Mouse (Mus musculus): Measurements from ENCODE around the gene Jak3. TPM values are rescaled to one million over a fixed set of nuclear protein-coding genes. Genes with fewer than 3 reads are reported as not detected.

Jak3 gene
- 9.1 and 9.6 TPM in 2 replicates for polyA plus RNA-seq (2015; fragmentation: Nextera tagmentation; extraction: Ambion mirVana)

GRCm38 (mm10) chr8:71676020-71676741 is at the start of gene Jak3:
Gene Jak3 (plus strand): TSS chr8:71676296.
- Histone ChIP-seq H3K9ac (peak within 1 kb of the TSS; percentile 58), H3K4me2 (peak within 1 kb of the TSS; percentile 81)
- WGBS: 2% methylated on average over 40 of the region's 40 CpGs

GRCm38 (mm10) chr8:71626753-71627152 is 49.3 kb upstream of the Jak3 start:
- Histone ChIP-seq H3K4me3 (replicated peaks) (no peak overlapping the region), H3K9me3 (no peaks in the 10 kb centered on the region), H3K36me3 (peaks cover 35% of the 10 kb centered on the region), H3K4me2 (no peak overlapping the region), H3K27ac (no peak overlapping the region), H3K4me1 (peaks cover 32% of the 10 kb centered on the region), H3K9ac (no peak overlapping the region), H3K27me3 (replicated peaks) (peaks cover 10% of the 10 kb centered on the region)
- WGBS: 79% methylated on average over 9 of the region's 9 CpGs
- ATAC-seq (ENCODE audit: insufficient read depth, low FRiP score, low read depth): no peak

More at GRCm38 (mm10) chr8:71676020-71676741, at the start of gene Jak3:
- peaks cover 30% of the 10 kb centered on the region for H3K27me3 ChIP-seq (replicated peaks)
- H3K4me3 ChIP-seq (replicated peaks): peak within 1 kb of the TSS; percentile 74
- peak; percentile 36 for ATAC-seq (ENCODE audit: insufficient read depth, low FRiP score, low read depth)
- no peaks in the 10 kb centered on the region for H3K9me3 ChIP-seq
- peak within 1 kb of the TSS; percentile 92 for H3K27ac ChIP-seq
- no peaks in the 10 kb centered on the region for H3K36me3 ChIP-seq
- peaks cover 13% of the 10 kb centered on the region for H3K4me1 ChIP-seq

GRCm38 (mm10) chr8:71627265-71628099 is 48.6 kb upstream of the Jak3 start:
- peaks cover 10% of the 10 kb centered on the region for H3K27me3 ChIP-seq (replicated peaks)
- peak overlapping the region; percentile 84 for H3K27ac ChIP-seq
- H3K36me3 ChIP-seq: peaks cover 28% of the 10 kb centered on the region
- H3K4me1 ChIP-seq: peaks cover 32% of the 10 kb centered on the region
- WGBS: 40% methylated on average over 9 of the region's 9 CpGs
- H3K4me2 ChIP-seq: no peak overlapping the region
- no peak for ATAC-seq (ENCODE audit: insufficient read depth, low FRiP score, low read depth)
- H3K4me3 ChIP-seq (replicated peaks): no peak overlapping the region
- no peak overlapping the region for H3K9ac ChIP-seq
- no peaks in the 10 kb centered on the region for H3K9me3 ChIP-seq

- Histone ChIP-seq H3K9ac (peak overlapping the region; percentile 56), H3K4me2 (peak overlapping the region; percentile 100), H3K27me3 (replicated peaks) (peaks cover 11% of the 10 kb centered on the region), H3K9me3 (no peaks in the 10 kb centered on the region), H3K27ac (peak overlapping the region; percentile 84), H3K36me3 (peaks cover 17% of the 10 kb centered on the region), H3K4me3 (replicated peaks) (peak overlapping the region; percentile 59), H3K4me1 (peaks cover 32% of the 10 kb centered on the region)
- ATAC-seq (ENCODE audit: insufficient read depth, low FRiP score, low read depth): no peak
- 7% methylated on average over 16 of the region's 16 CpGs for WGBS
Measured at GRCm38 (mm10) chr8:71628396-71629095, 47.5 kb upstream of the Jak3 start.

- Histone ChIP-seq H3K27ac (peak overlapping the region; percentile 84), H3K4me3 (replicated peaks) (peak overlapping the region; percentile 59), H3K4me1 (peaks cover 37% of the 10 kb centered on the region), H3K27me3 (replicated peaks) (peaks cover 17% of the 10 kb centered on the region), H3K9ac (peak overlapping the region; percentile 56), H3K36me3 (peaks cover 12% of the 10 kb centered on the region; the same call in 1 of the 2 replicates), H3K9me3 (no peaks in the 10 kb centered on the region), H3K4me2 (peak overlapping the region; percentile 100)
- ATAC-seq (ENCODE audit: insufficient read depth, low FRiP score, low read depth): peak; percentile 82
- 1% methylated on average over 54 of the region's 55 CpGs for WGBS
Measured at GRCm38 (mm10) chr8:71629096-71629697, 46.9 kb upstream of the Jak3 start.

GRCm38 (mm10) chr8:71629781-71630212 is 46.3 kb upstream of the Jak3 start:
- peak; percentile 33 for ATAC-seq (ENCODE audit: insufficient read depth, low FRiP score, low read depth)
- Histone ChIP-seq H3K4me2 (peak overlapping the region; percentile 100), H3K27ac (peak overlapping the region; percentile 59; the same call in 1 of the 2 replicates), H3K9me3 (no peaks in the 10 kb centered on the region), H3K9ac (peak overlapping the region; percentile 56; the same call in 1 of the 2 replicates), H3K4me1 (peaks cover 41% of the 10 kb centered on the region), H3K4me3 (replicated peaks) (peak overlapping the region; percentile 59), H3K27me3 (replicated peaks) (peaks cover 23% of the 10 kb centered on the region), H3K36me3 (peaks cover 6% of the 10 kb centered on the region; the same call in 1 of the 2 replicates)
- WGBS: 3% methylated on average over 25 of the region's 25 CpGs

GRCm38 (mm10) chr8:71630761-71631160 is 45.3 kb upstream of the Jak3 start:
- H3K4me3 ChIP-seq (replicated peaks): no peak overlapping the region
- ATAC-seq (ENCODE audit: insufficient read depth, low FRiP score, low read depth): no peak
- peaks cover 25% of the 10 kb centered on the region for H3K27me3 ChIP-seq (replicated peaks)
- peaks cover 41% of the 10 kb centered on the region for H3K4me1 ChIP-seq
- H3K27ac ChIP-seq: no peak overlapping the region
- 0 out of 2 replicates have a peak, but pooled peaks cover under 1% of the 10 kb centered on the region for H3K36me3 ChIP-seq
- no peak overlapping the region for H3K4me2 ChIP-seq
- H3K9me3 ChIP-seq: no peaks in the 10 kb centered on the region
- 84% methylated on average over 6 of the region's 6 CpGs for WGBS
- no peak overlapping the region for H3K9ac ChIP-seq

GRCm38 (mm10) chr8:71631897-71632296 is 44.2 kb upstream of the Jak3 start:
- Histone ChIP-seq H3K9ac (no peak overlapping the region), H3K27me3 (replicated peaks) (peaks cover 25% of the 10 kb centered on the region), H3K36me3 (no peaks in the 10 kb centered on the region), H3K9me3 (no peaks in the 10 kb centered on the region), H3K27ac (no peak overlapping the region), H3K4me1 (peaks cover 41% of the 10 kb centered on the region), H3K4me2 (no peak overlapping the region), H3K4me3 (replicated peaks) (no peak overlapping the region)
- ATAC-seq (ENCODE audit: insufficient read depth, low FRiP score, low read depth): no peak
- 55% methylated on average over 2 of the region's 2 CpGs for WGBS

GRCm38 (mm10) chr8:71633164-71633563 is 42.9 kb upstream of the Jak3 start:
- peak overlapping the region; percentile 32; the same call in 1 of the 2 replicates for H3K4me2 ChIP-seq

GRCm38 (mm10) chr8:71633981-71634667 is 42.0 kb upstream of the Jak3 start:
- no peaks in the 10 kb centered on the region for H3K36me3 ChIP-seq
- H3K9ac ChIP-seq: no peak overlapping the region
- H3K27ac ChIP-seq: no peak overlapping the region
- WGBS: 4% methylated on average over 26 of the region's 26 CpGs
- H3K4me3 ChIP-seq (replicated peaks): peak overlapping the region; percentile 13
- H3K27me3 ChIP-seq (replicated peaks): peaks cover 25% of the 10 kb centered on the region
- H3K4me1 ChIP-seq: peaks cover 20% of the 10 kb centered on the region
- peak overlapping the region; percentile 44 for H3K4me2 ChIP-seq
- no peaks in the 10 kb centered on the region for H3K9me3 ChIP-seq
- no peak for ATAC-seq (ENCODE audit: insufficient read depth, low FRiP score, low read depth)

More at GRCm38 (mm10) chr8:71633164-71633563, 42.9 kb upstream of the Jak3 start:
- Histone ChIP-seq H3K9me3 (no peaks in the 10 kb centered on the region), H3K27me3 (replicated peaks) (peaks cover 25% of the 10 kb centered on the region), H3K9ac (no peak overlapping the region), H3K27ac (no peak overlapping the region), H3K36me3 (no peaks in the 10 kb centered on the region), H3K4me1 (peaks cover 30% of the 10 kb centered on the region), H3K4me3 (replicated peaks) (no peak overlapping the region)
- WGBS: 16% methylated on average over 19 of the region's 22 CpGs
- no peak for ATAC-seq (ENCODE audit: insufficient read depth, low FRiP score, low read depth)
